Mouse (Mus musculus) adrenal gland, adult (tissue): ENCODE data around the gene Glrx2.
"Not testable (repeated sequence)": the region's sequence is repeated elsewhere in the genome, so short reads cannot be mapped to it uniquely, and the experiment has no call there.

Experiments used
- DNase-seq, 2 experiments: peaks; one replicate each; pipeline ENCODE4 v3.0.0; 2022 to 2023; ENCODE audit warnings: low spot score in 1 of 2; ENCODE audit not compliant: inconsistent age in 2 of 2

The Glrx2 gene

GRCm38 (mm10) chr1:143716038-143716437 is at the start of gene Glrx2:
Gene Glrx2 (plus strand): TSS chr1:143716338.
- not testable (repeated sequence) for DNase-seq

- DNase-seq = no peak
Observed at GRCm38 (mm10) chr1:143675734-143676361, 40.3 kb upstream of the Glrx2 start.

GRCm38 (mm10) chr1:143681108-143681507 is 35.0 kb upstream of the Glrx2 start:
- DNase-seq = peak in 1 of 2 experiments; percentile 69

- no peak for DNase-seq
Observed at GRCm38 (mm10) chr1:143684849-143685248, 31.3 kb upstream of the Glrx2 start.

- DNase-seq = no peak
Observed at GRCm38 (mm10) chr1:143701736-143702135, 14.4 kb upstream of the Glrx2 start.

- no peak for DNase-seq
Observed at GRCm38 (mm10) chr1:143702141-143702740, 13.9 kb upstream of the Glrx2 start.

GRCm38 (mm10) chr1:143702741-143703262 is 13.3 kb upstream of the Glrx2 start, which contains the start of gene Cdc73:
Gene Cdc73 (minus strand): TSS chr1:143702893.
- DNase-seq = peak; percentile 94 to 97

GRCm38 (mm10) chr1:143707006-143707405 is 9.1 kb upstream of the Glrx2 start:
- DNase-seq = peak in 1 of 2 experiments; percentile 49

- no peak for DNase-seq
Observed at GRCm38 (mm10) chr1:143708361-143708760, 7.8 kb upstream of the Glrx2 start.

GRCm38 (mm10) chr1:143709966-143710626 is 6.0 kb upstream of the Glrx2 start:
- DNase-seq = no peak

GRCm38 (mm10) chr1:143710627-143710976 is 5.5 kb upstream of the Glrx2 start:
- no peak for DNase-seq

GRCm38 (mm10) chr1:143724456-143725064 is 8.4 kb downstream of the Glrx2 start:
- peak; percentile 71 to 84 for DNase-seq

GRCm38 (mm10) chr1:143727701-143728445 is 11.7 kb downstream of the Glrx2 start:
- peak; percentile 50 to 81 for DNase-seq

GRCm38 (mm10) chr1:143730899-143731298 is 14.8 kb downstream of the Glrx2 start:
- DNase-seq = peak in 1 of 2 experiments; percentile 73

- no peak for DNase-seq
Observed at GRCm38 (mm10) chr1:143731691-143732090, 15.6 kb downstream of the Glrx2 start.

- DNase-seq = no peak
Observed at GRCm38 (mm10) chr1:143733914-143734410, 17.8 kb downstream of the Glrx2 start.

GRCm38 (mm10) chr1:143738811-143739210 is 22.7 kb downstream of the Glrx2 start:
- peak in 1 of 2 experiments; percentile 54 for DNase-seq

GRCm38 (mm10) chr1:143739361-143740350 is 23.5 kb downstream of the Glrx2 start:
- peak; percentile 90 to 95 for DNase-seq

- DNase-seq = no peak
Observed at GRCm38 (mm10) chr1:143740581-143740980, 24.4 kb downstream of the Glrx2 start.
